Mouse (Mus musculus) lung, embryonic 14.5 days (tissue): ENCODE measurements around the gene Rpa2. TPM values are rescaled to one million over a fixed set of nuclear protein-coding genes. Genes with fewer than 3 reads are reported as not detected.
"Not testable (repeated sequence)": the region's sequence is repeated elsewhere in the genome, so short reads cannot be mapped to it uniquely, and the experiment has no call there.

Experiments
- ATAC-seq: fragments of 200-750 bp; cut with Nextera tagmentation; 2 replicates; pipeline ENCODE4 v1.8.0; 2017; ENCODE audit warnings: mild to moderate bottlenecking, moderate TSS enrichment, moderate library complexity; ENCODE audit not compliant: insufficient read depth
- DNase-seq: peaks from one replicate; pipeline ENCODE4 v3.0.0-alpha.2; 2015
- H3K27ac ChIP-seq: fragments of 300-500 bp; sonication (generic); 2 replicates; pipeline ENCODE4 v1.5.1; 2014; ENCODE audit warnings: low read depth, mild to moderate bottlenecking, moderate library complexity
- H3K27me3 ChIP-seq: fragments of 300-500 bp; sonication (generic); 2 replicates; pipeline ENCODE4 v1.6.1; 2014; ENCODE audit warnings: low read length, control low read depth; ENCODE audit not compliant: insufficient read depth
- H3K36me3 ChIP-seq: fragments of 300-500 bp; sonication (generic); 2 replicates; pipeline ENCODE4 v1.6.1; 2014; ENCODE audit warnings: control low read depth; ENCODE audit not compliant: insufficient read depth
- H3K4me1 ChIP-seq: fragments of 300-500 bp; sonication (generic); 2 replicates; pipeline ENCODE4 v1.6.1; 2014; ENCODE audit warnings: antibody characterized with exemption, control low read depth; ENCODE audit not compliant: insufficient read depth
- H3K4me2 ChIP-seq: fragments of 300-500 bp; sonication (generic); 2 replicates; pipeline ENCODE4 v1.6.1; 2014; ENCODE audit warnings: mild to moderate bottlenecking
- H3K4me3 ChIP-seq: fragments of 300-500 bp; sonication (generic); 2 replicates; pipeline ENCODE4 v1.5.1; 2014; ENCODE audit warnings: low read depth, low read length
- H3K9ac ChIP-seq: fragments of 300-500 bp; sonication (generic); 2 replicates; pipeline ENCODE4 v1.6.1; 2014
- H3K9me3 ChIP-seq: fragments of 300-500 bp; sonication (generic); 2 replicates; pipeline ENCODE4 v1.6.1; 2016; ENCODE audit warnings: low read depth, low read length, control low read depth
- CTCF ChIP-seq: IDR thresholded peaks from 2 replicates; pipeline ENCODE4 v1.5.1; 2016; ENCODE audit warnings: antibody characterized with exemption, low read depth
- WGBS: fragments of 180-500 bp; shearing (Covaris S2); extraction: QIAGEN DNeasy Blood & Tissue Kit; methylation state at CpG from one replicate; pipeline ENCODE4 v1.1.7; 2014; 5-methylcytosine and 5-hydroxymethylcytosine counted together
- polyA plus RNA-seq: library from polyadenylated mRNA; unstranded; fragments of >200 nt; fragmentation: Nextera tagmentation; extraction: Ambion mirVana; gene quantifications from 2 replicates; pipeline ENCODE4 v1.2.1, GENCODE M21; 2014

Rpa2 gene
- polyA plus RNA-seq, 1 experiment from 2014 or later: 129 TPM

- ATAC-seq (no peak), DNase-seq (no peak)
- peaks cover 6% of the 10 kb centered on the region; the same call in 1 of the 2 replicates for H3K27me3 ChIP-seq
- no peak overlapping the region for H3K4me3 ChIP-seq
- no peaks in the 10 kb centered on the region for H3K36me3 ChIP-seq
- H3K9me3 ChIP-seq: no peaks in the 10 kb centered on the region
- no peak overlapping the region for H3K9ac ChIP-seq
- no peak overlapping the region for H3K4me2 ChIP-seq
- H3K27ac ChIP-seq: no peak overlapping the region
- no peak for TF ChIP-seq CTCF
- 80% methylated on average over 8 of the region's 8 CpGs for WGBS
- H3K4me1 ChIP-seq: no peaks in the 10 kb centered on the region
These were observed 21.6 kb downstream of the Rpa2 start for GRCm38 (mm10) chr4:132789731-132790130.

DNA sequence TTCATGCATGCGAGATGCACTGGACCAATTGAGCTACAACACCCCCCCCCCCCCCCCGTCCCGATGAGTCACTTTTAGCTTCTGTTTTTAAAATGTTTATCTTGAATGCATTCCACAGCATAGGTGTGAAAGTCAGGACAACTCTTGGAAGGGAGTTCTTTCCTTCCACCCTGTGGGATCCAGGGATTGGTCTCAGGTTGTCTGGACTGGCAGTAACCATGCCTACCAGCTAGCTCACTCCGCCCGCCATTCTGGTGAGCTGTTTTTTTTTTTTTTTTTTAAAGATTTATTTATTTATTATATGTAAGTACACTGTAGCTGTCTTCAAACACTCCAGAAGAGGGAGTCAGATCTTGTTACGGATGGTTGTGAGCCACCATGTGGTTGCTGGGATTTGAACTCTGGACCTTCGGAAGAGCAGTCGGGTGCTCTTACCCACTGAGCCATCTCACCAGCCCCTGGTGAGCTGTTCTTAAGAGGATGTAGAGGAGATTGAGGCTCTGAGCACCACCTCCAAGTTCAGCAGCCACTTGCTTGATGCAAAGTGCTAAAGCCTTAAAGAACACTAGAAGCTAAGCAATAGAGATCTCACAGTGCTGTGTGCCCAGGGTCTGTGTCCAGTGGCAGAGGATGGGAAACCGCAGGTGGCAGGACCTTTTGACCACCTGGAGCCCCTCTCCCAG is 25.3 kb downstream of the Rpa2 start:
- not testable (repeated sequence) for H3K36me3 ChIP-seq, H3K9ac ChIP-seq, H3K4me1 ChIP-seq, H3K4me3 ChIP-seq, H3K4me2 ChIP-seq, H3K9me3 ChIP-seq, DNase-seq, H3K27ac ChIP-seq, ATAC-seq
- 75% methylated on average over 8 of the region's 9 CpGs for WGBS
- H3K27me3 ChIP-seq: peaks cover 15% of the 10 kb centered on the region; the same call in 1 of the 2 replicates

DNA sequence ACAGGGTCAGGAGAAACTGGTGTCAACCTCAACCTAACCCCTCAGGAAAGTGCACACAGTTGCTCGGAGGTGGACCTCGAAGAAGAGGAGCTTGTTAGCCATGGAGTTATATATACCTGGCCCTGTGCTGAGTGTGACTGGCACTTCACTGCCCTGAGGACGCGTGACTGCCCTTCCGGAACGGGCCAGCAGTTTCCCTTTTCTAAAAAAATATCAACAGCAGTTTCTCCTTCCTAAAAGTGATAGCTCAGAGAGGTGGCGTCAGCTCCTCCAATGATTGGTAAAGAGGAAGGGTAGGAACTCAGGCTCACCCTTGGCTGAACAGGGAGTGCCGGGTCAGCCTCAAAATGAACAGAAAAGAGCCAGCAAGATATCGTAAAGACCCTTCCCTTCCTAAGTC is 25.9 kb downstream of the Rpa2 start:
- 49% methylated on average over 9 of the region's 9 CpGs for WGBS
- Histone ChIP-seq H3K4me3 (no peak overlapping the region), H3K9ac (no peak overlapping the region), H3K27me3 (peaks cover 15% of the 10 kb centered on the region; the same call in 1 of the 2 replicates), H3K4me2 (no peak overlapping the region), H3K27ac (no peak overlapping the region), H3K4me1 (0 out of 2 replicates have a peak, but pooled peaks cover 5% of the 10 kb centered on the region), H3K9me3 (no peaks in the 10 kb centered on the region), H3K36me3 (no peaks in the 10 kb centered on the region)
- ATAC-seq (no peak), DNase-seq (no peak)
- TF ChIP-seq CTCF: no peak

- Histone ChIP-seq H3K36me3 (no peaks in the 10 kb centered on the region), H3K27me3 (peaks cover 15% of the 10 kb centered on the region; the same call in 1 of the 2 replicates), H3K9ac (no peak overlapping the region), H3K4me3 (no peak overlapping the region), H3K4me2 (no peak overlapping the region), H3K9me3 (no peaks in the 10 kb centered on the region), H3K4me1 (0 out of 2 replicates have a peak, but pooled peaks cover 5% of the 10 kb centered on the region), H3K27ac (no peak overlapping the region)
- WGBS: 60% methylated on average over 8 of the region's 8 CpGs
- ATAC-seq: no peak
- no peak for TF ChIP-seq CTCF
- no peak for DNase-seq
These were observed 26.6 kb downstream of the Rpa2 start for GRCm38 (mm10) chr4:132794760-132795159.

- no peak for ATAC-seq
- 51% methylated on average over 7 of the region's 7 CpGs for WGBS
- Histone ChIP-seq H3K4me2 (no peak overlapping the region), H3K27me3 (peaks cover 15% of the 10 kb centered on the region; the same call in 1 of the 2 replicates), H3K9me3 (no peaks in the 10 kb centered on the region), H3K27ac (no peak overlapping the region), H3K4me1 (0 out of 2 replicates have a peak, but pooled peaks cover 5% of the 10 kb centered on the region), H3K4me3 (no peak overlapping the region), H3K9ac (no peak overlapping the region), H3K36me3 (no peaks in the 10 kb centered on the region)
- no peak for DNase-seq
- no peak for TF ChIP-seq CTCF
These were observed 27.0 kb downstream of the Rpa2 start for GRCm38 (mm10) chr4:132795171-132795570.

- Histone ChIP-seq H3K4me1 (0 out of 2 replicates have a peak, but pooled peaks cover 5% of the 10 kb centered on the region), H3K9me3 (no peaks in the 10 kb centered on the region), H3K4me2 (peak within 1 kb of the TSS; percentile 65), H3K9ac (peak within 1 kb of the TSS; percentile 43), H3K36me3 (no peaks in the 10 kb centered on the region), H3K27ac (no peak within 1 kb of the TSS), H3K27me3 (peaks cover 15% of the 10 kb centered on the region; the same call in 1 of the 2 replicates), H3K4me3 (peak within 1 kb of the TSS; percentile 32)
- DNase-seq: peak; percentile 80
- no peak for TF ChIP-seq CTCF
- no peak for ATAC-seq
- WGBS: 2% methylated on average over 21 of the region's 21 CpGs
These were observed 28.2 kb downstream of the Rpa2 start, which contains the start of gene Themis2 for GRCm38 (mm10) chr4:132796196-132796886. Themis2 (minus strand) TSS chr4:132796387.

DNA sequence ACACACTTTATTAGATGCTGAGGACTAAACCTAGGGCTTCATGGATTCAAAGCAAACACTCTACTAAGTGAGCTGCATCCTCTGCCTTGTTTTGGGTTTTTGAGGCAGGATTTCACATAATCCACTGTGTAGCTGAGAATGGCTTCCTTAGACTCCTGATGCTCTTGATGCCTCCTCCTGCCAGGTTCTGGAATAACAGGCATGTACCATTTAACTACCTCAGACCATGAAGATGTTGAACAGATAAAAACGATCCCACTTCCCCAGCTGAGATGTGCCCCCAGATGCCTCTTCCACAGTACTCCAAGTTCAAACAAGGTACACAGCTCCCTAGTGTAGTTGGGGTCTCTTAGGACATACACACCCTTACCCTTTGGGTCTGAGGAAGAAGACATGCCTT is 29.3 kb downstream of the Rpa2 start:
- Histone ChIP-seq H3K4me3 (no peak overlapping the region), H3K9ac (no peak overlapping the region), H3K27ac (no peak overlapping the region), H3K4me1 (0 out of 2 replicates have a peak, but pooled peaks cover 5% of the 10 kb centered on the region), H3K4me2 (no peak overlapping the region), H3K27me3 (peaks cover 15% of the 10 kb centered on the region; the same call in 1 of the 2 replicates), H3K9me3 (no peaks in the 10 kb centered on the region), H3K36me3 (no peaks in the 10 kb centered on the region)
- 63% methylated on average over 1 of the region's 1 CpGs for WGBS
- TF ChIP-seq CTCF: no peak
- ATAC-seq (no peak), DNase-seq (no peak)
